Mouse (Mus musculus) limb, embryonic 15.5 days (tissue): Measurements from ENCODE around the gene Tmem135. TPM values are rescaled to one million over a fixed set of nuclear protein-coding genes. Genes with fewer than 3 reads are reported as not detected.
A peak's percentile ranks its signal among the peaks of the same experiment; 100 is the strongest.

ENCODE experiments used
- ATAC-seq: fragments of 200-750 bp; cut with Nextera tagmentation; 2 replicates; pipeline ENCODE4 v1.8.0; 2017; ENCODE audit warnings: low read depth, moderate TSS enrichment; ENCODE audit not compliant: insufficient number of reproducible peaks, low FRiP score, low TSS enrichment
- H3K27ac ChIP-seq: fragments of 300-500 bp; sonication (generic); 2 replicates; pipeline ENCODE4 v1.5.1; 2015; ENCODE audit warnings: moderate library complexity, mild to moderate bottlenecking, inconsistent platforms
- H3K27me3 ChIP-seq: fragments of 300-500 bp; sonication (generic); 2 replicates; pipeline ENCODE4 v1.6.1; 2015; ENCODE audit warnings: inconsistent platforms
- H3K36me3 ChIP-seq: fragments of 300-500 bp; sonication (generic); 2 replicates; pipeline ENCODE4 v1.6.1; 2015; ENCODE audit warnings: inconsistent platforms
- H3K4me1 ChIP-seq: fragments of 300-500 bp; sonication (generic); 2 replicates; pipeline ENCODE4 v1.6.1; 2015; ENCODE audit warnings: inconsistent platforms
- H3K4me2 ChIP-seq: fragments of 300-500 bp; sonication (generic); 2 replicates; pipeline ENCODE4 v1.6.1; 2015; ENCODE audit warnings: mild to moderate bottlenecking, inconsistent platforms
- H3K4me3 ChIP-seq: fragments of 300-500 bp; sonication (generic); 2 replicates; pipeline ENCODE4 v1.5.1; 2015; ENCODE audit warnings: mild to moderate bottlenecking, inconsistent platforms
- H3K9ac ChIP-seq: fragments of 300-500 bp; sonication (generic); 2 replicates; pipeline ENCODE4 v1.6.1; 2015; ENCODE audit warnings: inconsistent platforms
- H3K9me3 ChIP-seq: fragments of 300-500 bp; sonication (generic); 2 replicates; pipeline ENCODE4 v1.6.1; 2016; ENCODE audit warnings: inconsistent platforms
- WGBS: fragments of 180-500 bp; shearing (Covaris S2); methylation state at CpG from one replicate; pipeline ENCODE4 v1.1.7; 2015; 5-methylcytosine and 5-hydroxymethylcytosine counted together
- polyA plus RNA-seq: library from polyadenylated mRNA; unstranded; fragments of >200 nt; fragmentation: Nextera tagmentation; extraction: Ambion mirVana; gene quantifications from 2 replicates; pipeline ENCODE4 v1.2.1, GENCODE M21; 2015

Gene Tmem135
- polyA plus RNA-seq, 1 experiment from 2014 or later, result 19.4 TPM

GRCm38 (mm10) chr7:89370086-89370485, 33.9 kb downstream of the Tmem135 start:
- no peaks in the 10 kb centered on the region for H3K4me1 ChIP-seq
- H3K4me3 ChIP-seq, result no peak overlapping the region
- no peak overlapping the region for H3K9ac ChIP-seq
- no peak for ATAC-seq
- H3K27ac ChIP-seq, result no peak overlapping the region
- no peak overlapping the region for H3K4me2 ChIP-seq
- no peaks in the 10 kb centered on the region for H3K9me3 ChIP-seq
- WGBS, result 60% methylated on average over 1 of the region's 1 CpGs
- no peaks in the 10 kb centered on the region for H3K27me3 ChIP-seq
- H3K36me3 ChIP-seq, result no peaks in the 10 kb centered on the region

GRCm38 (mm10) chr7:89367643-89368042, 36.4 kb downstream of the Tmem135 start:
- no peak overlapping the region for H3K9ac ChIP-seq
- no peak for ATAC-seq
- no peak overlapping the region for H3K4me2 ChIP-seq
- H3K27me3 ChIP-seq, result no peaks in the 10 kb centered on the region
- no peaks in the 10 kb centered on the region for H3K36me3 ChIP-seq
- no peak overlapping the region for H3K4me3 ChIP-seq
- 28% methylated on average over 3 of the region's 3 CpGs for WGBS
- H3K4me1 ChIP-seq, result no peaks in the 10 kb centered on the region
- no peaks in the 10 kb centered on the region for H3K9me3 ChIP-seq
- H3K27ac ChIP-seq, result no peak overlapping the region

GRCm38 (mm10) chr7:89365135-89365880, 38.7 kb downstream of the Tmem135 start:
- H3K4me1 ChIP-seq, result no peaks in the 10 kb centered on the region
- ATAC-seq, result no peak
- H3K4me2 ChIP-seq, result no peak overlapping the region
- no peaks in the 10 kb centered on the region for H3K27me3 ChIP-seq
- no peaks in the 10 kb centered on the region for H3K36me3 ChIP-seq
- WGBS, result 85% methylated on average over 10 of the region's 10 CpGs
- no peaks in the 10 kb centered on the region for H3K9me3 ChIP-seq
- H3K9ac ChIP-seq, result no peak overlapping the region
- no peak overlapping the region for H3K27ac ChIP-seq
- no peak overlapping the region for H3K4me3 ChIP-seq

- no peak for ATAC-seq
- Histone ChIP-seq H3K36me3 (no peaks in the 10 kb centered on the region), H3K9ac (no peak overlapping the region), H3K4me1 (no peaks in the 10 kb centered on the region), H3K27ac (no peak overlapping the region), H3K27me3 (no peaks in the 10 kb centered on the region), H3K4me2 (no peak overlapping the region), H3K4me3 (no peak overlapping the region), H3K9me3 (no peaks in the 10 kb centered on the region)
- 85% methylated on average over 5 of the region's 5 CpGs for WGBS
These were observed 40.0 kb downstream of the Tmem135 start for GRCm38 (mm10) chr7:89363975-89364374.

- Histone ChIP-seq H3K9me3 (no peaks in the 10 kb centered on the region), H3K9ac (no peak overlapping the region), H3K36me3 (no peaks in the 10 kb centered on the region), H3K27ac (peak overlapping the region; percentile 75), H3K4me2 (no peak overlapping the region), H3K4me1 (peaks cover 13% of the 10 kb centered on the region), H3K4me3 (no peak overlapping the region), H3K27me3 (no peaks in the 10 kb centered on the region)
- peak; percentile 89 for ATAC-seq
- WGBS, result 21% methylated on average over 4 of the region's 4 CpGs
These were observed 47.7 kb downstream of the Tmem135 start for GRCm38 (mm10) chr7:89356307-89356706.

GRCm38 (mm10) chr7:89355519-89356255, 48.3 kb downstream of the Tmem135 start:
- Histone ChIP-seq H3K4me3 (no peak overlapping the region), H3K4me2 (no peak overlapping the region), H3K27me3 (no peaks in the 10 kb centered on the region), H3K9ac (no peak overlapping the region), H3K27ac (peak overlapping the region; percentile 75), H3K36me3 (no peaks in the 10 kb centered on the region), H3K9me3 (no peaks in the 10 kb centered on the region), H3K4me1 (peaks cover 13% of the 10 kb centered on the region)
- WGBS, result 34% methylated on average over 8 of the region's 8 CpGs
- ATAC-seq, result peak; percentile 64; the same call in 1 of the 2 replicates

- no peak overlapping the region for H3K4me3 ChIP-seq
- no peak overlapping the region for H3K4me2 ChIP-seq
- peaks cover 13% of the 10 kb centered on the region for H3K4me1 ChIP-seq
- no peaks in the 10 kb centered on the region for H3K27me3 ChIP-seq
- ATAC-seq, result no peak
- no peaks in the 10 kb centered on the region for H3K36me3 ChIP-seq
- H3K9me3 ChIP-seq, result no peaks in the 10 kb centered on the region
- no peak overlapping the region for H3K27ac ChIP-seq
- H3K9ac ChIP-seq, result no peak overlapping the region
These were observed 62.0 kb downstream of the Tmem135 start for GRCm38 (mm10) chr7:89342021-89342420.

GRCm38 (mm10) chr7:89339808-89340207, 64.2 kb downstream of the Tmem135 start:
- Histone ChIP-seq H3K27ac (no peak overlapping the region), H3K4me2 (no peak overlapping the region), H3K4me3 (no peak overlapping the region), H3K9me3 (no peaks in the 10 kb centered on the region), H3K4me1 (peaks cover 18% of the 10 kb centered on the region), H3K9ac (no peak overlapping the region), H3K36me3 (no peaks in the 10 kb centered on the region), H3K27me3 (no peaks in the 10 kb centered on the region)
- ATAC-seq, result no peak
- WGBS, result 79% methylated on average over 1 of the region's 1 CpGs

GRCm38 (mm10) chr7:89339142-89339435, 64.9 kb downstream of the Tmem135 start:
- H3K4me1 ChIP-seq, result peaks cover 18% of the 10 kb centered on the region
- H3K9ac ChIP-seq, result no peak overlapping the region
- H3K36me3 ChIP-seq, result no peaks in the 10 kb centered on the region
- peak overlapping the region; percentile 69 for H3K4me2 ChIP-seq
- peak overlapping the region; percentile 93 for H3K4me3 ChIP-seq
- no peaks in the 10 kb centered on the region for H3K9me3 ChIP-seq
- H3K27ac ChIP-seq, result peak overlapping the region; percentile 79; the same call in 1 of the 2 replicates
- H3K27me3 ChIP-seq, result no peaks in the 10 kb centered on the region
- 0 out of 2 replicates have a peak, but pooled peaks have one; percentile 36 for ATAC-seq

GRCm38 (mm10) chr7:89338350-89339141, 65.5 kb downstream of the Tmem135 start:
- no peaks in the 10 kb centered on the region for H3K9me3 ChIP-seq
- peak; percentile 80 for ATAC-seq
- WGBS, result 1% methylated on average over 55 of the region's 57 CpGs
- peak overlapping the region; percentile 93 for H3K4me3 ChIP-seq
- H3K27ac ChIP-seq, result peak overlapping the region; percentile 79
- peaks cover 18% of the 10 kb centered on the region for H3K4me1 ChIP-seq
- H3K4me2 ChIP-seq, result peak overlapping the region; percentile 69
- peak overlapping the region; percentile 87 for H3K9ac ChIP-seq
- no peaks in the 10 kb centered on the region for H3K36me3 ChIP-seq
- H3K27me3 ChIP-seq, result no peaks in the 10 kb centered on the region

GRCm38 (mm10) chr7:89337711-89338349, 66.2 kb downstream of the Tmem135 start:
- 39% methylated on average over 10 of the region's 10 CpGs for WGBS
- peak overlapping the region; percentile 69 for H3K4me2 ChIP-seq
- H3K4me3 ChIP-seq, result peak overlapping the region; percentile 93
- H3K9ac ChIP-seq, result peak overlapping the region; percentile 87
- H3K27me3 ChIP-seq, result no peaks in the 10 kb centered on the region
- H3K27ac ChIP-seq, result no peak overlapping the region
- H3K4me1 ChIP-seq, result peaks cover 18% of the 10 kb centered on the region
- H3K9me3 ChIP-seq, result no peaks in the 10 kb centered on the region
- no peaks in the 10 kb centered on the region for H3K36me3 ChIP-seq
- ATAC-seq, result peak; percentile 30; the same call in 1 of the 2 replicates
